Mouse (Mus musculus): Measurements from ENCODE around the gene Vps33b. TPM values are rescaled to one million over a fixed set of nuclear protein-coding genes. Genes with fewer than 3 reads are reported as not detected.

The Vps33b gene
- polyA plus RNA-seq, 1 experiment from 2014 or later, result 25.1 TPM

GRCm38 (mm10) chr7:80246148-80246721 is 23.2 kb upstream of the Vps33b start, which contains the start of gene Ttll13:
Gene Ttll13, plus strand, starts transcription at chr7:80246376.
- H3K27me3 ChIP-seq, result peaks cover 2% of the 10 kb centered on the region; the same call in 1 of the 2 replicates
- peak within 1 kb of the TSS; percentile 58 for H3K4me2 ChIP-seq (replicated peaks)
- H3K27ac ChIP-seq, result peak within 1 kb of the TSS; percentile 89
- peaks cover 2% of the 10 kb centered on the region; the same call in 1 of the 2 replicates for H3K36me3 ChIP-seq
- WGBS, result under 1% methylated on average over 48 of the region's 48 CpGs
- H3K4me3 ChIP-seq (replicated peaks), result peak within 1 kb of the TSS; percentile 56
- peak; percentile 98 for ATAC-seq
- peak within 1 kb of the TSS; percentile 72 for H3K9ac ChIP-seq (replicated peaks)
- no peaks in the 10 kb centered on the region; the same call in 1 of the 2 replicates for H3K4me1 ChIP-seq (replicated peaks)
- no peaks in the 10 kb centered on the region for H3K9me3 ChIP-seq

DNA sequence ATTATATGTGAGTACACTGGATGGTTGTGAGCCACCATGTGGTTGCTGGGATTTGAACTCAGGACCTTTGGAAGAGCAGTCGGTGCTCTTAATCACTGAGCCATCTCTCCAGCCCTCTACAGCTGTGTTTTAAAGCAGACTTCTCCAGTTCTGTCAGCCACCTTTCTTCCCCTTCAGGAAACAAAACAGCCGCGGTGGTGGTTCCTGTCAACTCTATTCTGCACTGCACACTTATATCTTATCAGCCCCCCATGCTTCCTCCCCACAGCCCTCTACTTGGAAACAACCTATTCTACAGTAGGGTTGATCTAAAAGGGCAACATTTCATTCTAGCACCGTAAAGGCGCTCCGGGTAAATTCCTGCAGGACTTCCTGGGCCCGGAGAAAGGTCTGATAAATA is 22.6 kb upstream of the Vps33b start:
- Histone ChIP-seq H3K9ac (replicated peaks) (peak overlapping the region; percentile 72; the same call in 1 of the 2 replicates), H3K9me3 (no peaks in the 10 kb centered on the region), H3K27ac (peak overlapping the region; percentile 89; the same call in 1 of the 2 replicates), H3K4me3 (replicated peaks) (peak overlapping the region; percentile 56), H3K4me1 (replicated peaks) (no peaks in the 10 kb centered on the region; the same call in 1 of the 2 replicates), H3K4me2 (replicated peaks) (peak overlapping the region; percentile 58), H3K27me3 (peaks cover 4% of the 10 kb centered on the region; the same call in 1 of the 2 replicates), H3K36me3 (no peaks in the 10 kb centered on the region)
- no peak for ATAC-seq
- WGBS, result 73% methylated on average over 7 of the region's 7 CpGs

DNA sequence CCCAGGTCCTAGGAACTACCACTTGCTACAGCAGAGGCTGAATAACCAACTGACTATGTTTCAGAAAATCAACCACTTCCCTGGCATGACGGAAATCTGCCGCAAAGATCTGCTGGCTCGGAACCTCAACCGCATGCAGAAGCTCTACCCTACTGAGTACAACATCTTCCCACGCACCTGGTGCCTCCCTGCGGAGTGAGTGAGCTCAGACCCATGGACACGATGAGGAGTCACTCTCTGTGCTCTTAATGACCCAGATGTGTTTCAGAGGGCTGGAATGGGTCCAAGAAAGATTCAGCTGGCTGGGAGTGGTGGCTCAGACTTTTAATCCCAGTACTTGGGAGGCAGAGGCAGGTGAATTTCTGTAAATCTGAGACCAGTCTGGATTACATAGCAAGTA is 17.0 kb upstream of the Vps33b start:
- no peak overlapping the region for H3K4me3 ChIP-seq (replicated peaks)
- WGBS, result 78% methylated on average over 7 of the region's 7 CpGs
- no peak for ATAC-seq
- H3K9ac ChIP-seq (replicated peaks), result no peak overlapping the region
- no peaks in the 10 kb centered on the region for H3K4me1 ChIP-seq (replicated peaks)
- H3K36me3 ChIP-seq, result no peaks in the 10 kb centered on the region
- H3K27ac ChIP-seq, result no peak overlapping the region
- H3K27me3 ChIP-seq, result peaks cover 43% of the 10 kb centered on the region
- H3K9me3 ChIP-seq, result no peaks in the 10 kb centered on the region
- H3K4me2 ChIP-seq (replicated peaks), result no peak overlapping the region

GRCm38 (mm10) chr7:80252886-80253285 is 16.6 kb upstream of the Vps33b start:
- Histone ChIP-seq H3K27ac (no peak overlapping the region), H3K9ac (replicated peaks) (no peak overlapping the region), H3K4me2 (replicated peaks) (no peak overlapping the region), H3K27me3 (peaks cover 46% of the 10 kb centered on the region), H3K4me3 (replicated peaks) (no peak overlapping the region), H3K36me3 (no peaks in the 10 kb centered on the region), H3K4me1 (replicated peaks) (no peaks in the 10 kb centered on the region), H3K9me3 (no peaks in the 10 kb centered on the region)
- 90% methylated on average over 11 of the region's 11 CpGs for WGBS
- ATAC-seq, result no peak

- no peak overlapping the region for H3K4me2 ChIP-seq (replicated peaks)
- no peaks in the 10 kb centered on the region for H3K36me3 ChIP-seq
- no peak overlapping the region for H3K9ac ChIP-seq (replicated peaks)
- H3K4me1 ChIP-seq (replicated peaks), result peaks cover 4% of the 10 kb centered on the region; the same call in 1 of the 2 replicates
- 78% methylated on average over 2 of the region's 2 CpGs for WGBS
- H3K4me3 ChIP-seq (replicated peaks), result no peak overlapping the region
- no peaks in the 10 kb centered on the region for H3K9me3 ChIP-seq
- no peak for ATAC-seq
- H3K27ac ChIP-seq, result no peak overlapping the region
- H3K27me3 ChIP-seq, result peaks cover 68% of the 10 kb centered on the region
These were observed 13.5 kb upstream of the Vps33b start for GRCm38 (mm10) chr7:80255981-80256380.

- Histone ChIP-seq H3K4me1 (replicated peaks) (peaks cover 14% of the 10 kb centered on the region), H3K36me3 (no peaks in the 10 kb centered on the region), H3K9me3 (no peaks in the 10 kb centered on the region), H3K4me3 (replicated peaks) (no peak overlapping the region), H3K27me3 (peaks cover 57% of the 10 kb centered on the region), H3K9ac (replicated peaks) (no peak overlapping the region), H3K4me2 (replicated peaks) (no peak overlapping the region), H3K27ac (no peak overlapping the region)
- ATAC-seq, result no peak
- WGBS, result 66% methylated on average over 2 of the region's 2 CpGs
These were observed 11.7 kb upstream of the Vps33b start for GRCm38 (mm10) chr7:80257706-80258105.

DNA sequence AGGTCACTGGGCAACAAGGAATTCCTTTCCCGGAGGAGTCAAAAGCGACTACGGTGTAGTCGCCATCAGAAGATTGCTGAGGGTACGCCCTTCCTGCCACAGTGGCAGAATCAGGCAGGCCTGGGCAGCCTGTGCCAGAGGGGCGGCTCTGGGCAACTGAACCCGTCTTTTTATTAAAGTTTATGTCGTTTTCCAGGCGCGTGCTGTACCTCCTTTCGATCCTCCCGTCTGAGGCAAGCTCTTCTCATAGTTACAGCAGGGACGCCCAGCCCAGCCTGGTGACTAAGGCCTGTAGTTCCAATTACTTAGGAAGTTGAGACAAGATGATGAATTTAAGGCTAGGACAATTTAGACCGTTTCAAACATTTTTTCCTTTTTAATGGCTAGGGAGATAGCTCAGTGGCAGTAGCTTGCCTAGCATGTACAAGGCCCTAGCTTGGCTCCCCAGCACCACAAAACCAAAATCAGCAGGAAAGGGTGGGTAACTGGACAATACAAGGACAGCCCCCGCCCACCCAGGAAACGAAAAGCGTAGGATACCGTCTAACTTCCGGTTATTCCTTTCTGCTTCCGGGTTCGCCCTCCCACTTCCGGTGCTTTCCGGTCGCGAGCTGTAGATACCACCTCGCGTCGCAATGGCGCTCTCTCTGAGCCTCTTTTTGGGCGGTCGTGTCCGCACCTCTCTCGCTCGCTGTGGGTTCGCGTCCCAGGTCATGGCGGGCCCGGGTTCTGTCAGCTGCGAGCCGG is 8.7 kb upstream of the Vps33b start, which contains the start of gene Ngrn:
TSS of gene Ngrn (plus strand) at position 591 of the 747 bp plus-strand sequence.
- Histone ChIP-seq H3K4me3 (replicated peaks) (peak within 1 kb of the TSS; percentile 80), H3K36me3 (peaks cover 22% of the 10 kb centered on the region), H3K9me3 (no peaks in the 10 kb centered on the region), H3K27ac (peak within 1 kb of the TSS; percentile 73), H3K9ac (replicated peaks) (peak within 1 kb of the TSS; percentile 86), H3K4me2 (replicated peaks) (peak within 1 kb of the TSS; percentile 78), H3K4me1 (replicated peaks) (peaks cover 14% of the 10 kb centered on the region), H3K27me3 (peaks cover 37% of the 10 kb centered on the region)
- 26% methylated on average over 40 of the region's 40 CpGs for WGBS
- ATAC-seq, result peak; percentile 95

DNA sequence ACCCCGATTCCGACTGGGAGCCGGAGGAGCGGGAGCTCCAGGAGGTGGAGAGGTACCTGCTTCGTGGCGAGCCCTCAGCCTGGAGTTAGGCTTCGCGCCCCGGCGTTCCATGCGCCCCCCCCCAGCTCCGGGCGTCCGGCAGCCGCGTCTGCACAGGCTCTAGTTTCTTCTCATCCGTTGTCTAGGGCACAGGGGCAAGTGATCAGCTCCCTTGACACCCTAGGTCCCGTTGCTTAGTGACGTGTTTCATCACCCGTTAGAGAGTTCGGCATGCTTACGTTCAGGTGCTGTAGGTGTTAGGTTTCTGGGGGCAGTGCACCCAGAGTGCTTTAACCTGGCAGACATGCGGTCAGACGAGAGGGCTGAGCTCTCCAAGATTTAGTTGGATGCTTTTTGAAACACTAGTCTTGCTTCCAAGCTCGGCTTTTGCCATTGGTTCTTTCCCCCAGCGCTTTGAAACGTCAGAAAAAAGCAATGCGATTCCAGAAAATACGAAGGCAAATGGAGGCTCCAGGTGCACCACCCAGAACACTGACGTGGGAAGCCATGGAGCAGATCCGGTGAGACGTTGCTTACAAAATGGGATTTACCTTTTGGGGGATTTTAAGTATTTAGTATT is 8.0 kb upstream of the Vps33b start:
- Histone ChIP-seq H3K9ac (replicated peaks) (peak overlapping the region; percentile 86), H3K36me3 (peaks cover 29% of the 10 kb centered on the region), H3K9me3 (no peaks in the 10 kb centered on the region), H3K4me1 (replicated peaks) (peaks cover 14% of the 10 kb centered on the region), H3K27ac (peak overlapping the region; percentile 73), H3K27me3 (peaks cover 35% of the 10 kb centered on the region), H3K4me2 (replicated peaks) (peak overlapping the region; percentile 78), H3K4me3 (replicated peaks) (peak overlapping the region; percentile 80)
- peak; percentile 75 for ATAC-seq
- WGBS, result under 1% methylated on average over 30 of the region's 32 CpGs

GRCm38 (mm10) chr7:80264606-80265005 is 4.8 kb upstream of the Vps33b start:
- no peak overlapping the region for H3K4me2 ChIP-seq (replicated peaks)
- H3K9ac ChIP-seq (replicated peaks), result no peak overlapping the region
- H3K27me3 ChIP-seq, result peaks cover 5% of the 10 kb centered on the region
- peaks cover 23% of the 10 kb centered on the region for H3K4me1 ChIP-seq (replicated peaks)
- H3K9me3 ChIP-seq, result no peaks in the 10 kb centered on the region
- 93% methylated on average over 12 of the region's 12 CpGs for WGBS
- ATAC-seq, result no peak
- no peak overlapping the region for H3K27ac ChIP-seq
- no peak overlapping the region for H3K4me3 ChIP-seq (replicated peaks)
- peaks cover 36% of the 10 kb centered on the region for H3K36me3 ChIP-seq

DNA sequence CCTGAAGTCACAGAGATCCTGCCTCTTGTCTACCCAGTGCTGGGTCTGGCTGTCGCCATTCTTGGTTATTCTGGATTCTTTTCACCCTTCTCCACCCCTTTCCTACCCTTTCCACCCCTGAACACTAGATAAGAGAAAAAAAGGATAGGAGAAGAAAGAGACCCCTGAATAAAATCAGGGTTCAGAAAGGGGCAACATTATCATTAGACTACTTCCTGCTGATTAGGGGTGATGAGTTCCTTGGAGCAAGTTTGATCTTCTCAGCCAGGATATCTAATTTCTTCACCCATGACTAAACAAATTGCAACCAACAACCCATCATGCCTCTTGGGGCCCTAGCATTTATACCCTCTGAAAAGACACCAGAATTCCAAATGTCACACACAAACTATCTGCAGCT is 1.7 kb upstream of the Vps33b start:
- Histone ChIP-seq H3K9ac (replicated peaks) (no peak overlapping the region), H3K4me1 (replicated peaks) (peaks cover 31% of the 10 kb centered on the region), H3K27me3 (no peaks in the 10 kb centered on the region), H3K27ac (no peak overlapping the region), H3K4me3 (replicated peaks) (no peak overlapping the region), H3K9me3 (no peaks in the 10 kb centered on the region), H3K36me3 (peaks cover 46% of the 10 kb centered on the region), H3K4me2 (replicated peaks) (no peak overlapping the region)
- ATAC-seq, result no peak
- WGBS, result 86% methylated on average over 1 of the region's 1 CpGs

GRCm38 (mm10) chr7:80269751-80270255 is 354 bp downstream of the Vps33b start:
- Histone ChIP-seq H3K27me3 (no peaks in the 10 kb centered on the region), H3K4me1 (replicated peaks) (peaks cover 31% of the 10 kb centered on the region), H3K4me3 (replicated peaks) (peak overlapping the region; percentile 75), H3K27ac (peak overlapping the region; percentile 72), H3K9me3 (peaks cover 15% of the 10 kb centered on the region), H3K9ac (replicated peaks) (peak overlapping the region; percentile 92), H3K36me3 (peaks cover 54% of the 10 kb centered on the region), H3K4me2 (replicated peaks) (peak overlapping the region; percentile 92)
- no peak for ATAC-seq
- WGBS, result 2% methylated on average over 23 of the region's 23 CpGs

DNA sequence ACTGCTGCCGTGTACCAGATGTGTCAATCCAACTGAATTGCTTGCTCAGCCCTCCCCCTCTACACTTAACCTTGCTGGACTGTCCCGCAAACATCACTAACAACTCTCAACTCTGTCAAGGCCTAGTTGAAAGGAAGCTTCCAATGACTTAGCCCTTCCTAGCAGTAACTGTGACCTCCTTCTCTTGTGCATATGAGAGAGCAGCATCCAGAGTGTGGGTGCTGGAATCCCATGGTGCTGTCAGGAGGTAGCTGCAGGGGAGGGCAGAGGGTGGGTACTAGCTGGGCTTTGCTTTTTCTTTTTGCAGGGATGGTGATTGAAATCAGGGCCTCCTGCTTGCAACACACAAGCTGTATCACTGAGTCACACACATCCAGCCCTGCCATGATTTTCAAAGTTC is 4.0 kb downstream of the Vps33b start:
- Histone ChIP-seq H3K4me3 (replicated peaks) (no peak overlapping the region), H3K36me3 (peaks cover 65% of the 10 kb centered on the region), H3K4me2 (replicated peaks) (no peak overlapping the region), H3K9me3 (peaks cover 21% of the 10 kb centered on the region), H3K27me3 (no peaks in the 10 kb centered on the region), H3K4me1 (replicated peaks) (peaks cover 29% of the 10 kb centered on the region), H3K9ac (replicated peaks) (no peak overlapping the region), H3K27ac (no peak overlapping the region)
- no peak for ATAC-seq
- 92% methylated on average over 2 of the region's 2 CpGs for WGBS
